Mouse (Mus musculus): Measurements from ENCODE around the gene Zfp39.

DNA sequence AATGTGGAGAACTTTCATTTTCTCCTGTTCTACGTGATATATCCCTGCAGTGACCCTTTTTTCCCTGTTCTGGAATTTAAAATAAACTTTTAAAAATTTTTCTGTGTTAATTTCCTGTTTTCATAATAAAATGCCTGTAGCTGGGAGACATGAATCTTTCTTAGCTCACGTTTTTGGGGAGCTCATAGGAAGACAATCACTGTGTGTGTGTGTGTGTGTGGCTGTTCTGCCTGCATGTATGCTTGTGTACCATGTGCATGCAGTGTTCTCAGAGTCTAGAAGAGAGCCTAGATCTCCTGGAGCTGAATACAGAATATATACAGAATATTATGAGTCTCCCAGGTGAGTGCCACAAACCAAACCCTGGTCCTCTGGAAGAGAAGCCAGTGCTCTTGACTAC, 23.0 kb upstream of the Zfp39 start:
- TF ChIP-seq MAFK (IDR thresholded peaks at IDR 0.05; ENCODE audit: insufficient read depth, low read depth, low read length), result no peak
- no peak for TF ChIP-seq CHD2 (IDR thresholded peaks at IDR 0.05; ENCODE audit: low read depth, low read length)
- TF ChIP-seq ZC3H11A (IDR thresholded peaks at IDR 0.05; ENCODE audit: borderline replicate concordance, low read depth, low read length), result no peak
